Mouse (Mus musculus): ENCODE measurements at regions not wholly inside any gene's neighbourhood (a gene's known extent, or its start where the extent isn't known, plus 50 kb on each side); places are given as distances from the start of the nearest gene placed in this dataset.

GRCm38 (mm10) chr16:95839512-95840253 is 137.8 kb downstream of the Ets2 start:
- H3K9ac ChIP-seq: no peak overlapping the region
- no peak overlapping the region for H3K4me3 ChIP-seq
- H3K9me3 ChIP-seq: 0 out of 2 replicates have a peak, but pooled peaks cover 7% of the 10 kb centered on the region
- peaks cover 7% of the 10 kb centered on the region for H3K4me1 ChIP-seq
- H3K36me3 ChIP-seq: no peaks in the 10 kb centered on the region
- WGBS: 77% methylated on average over 5 of the region's 5 CpGs
- H3K27ac ChIP-seq (replicated peaks): no peak overlapping the region
- H3K27me3 ChIP-seq (replicated peaks): no peaks in the 10 kb centered on the region
- no peak overlapping the region for H3K4me2 ChIP-seq
- ATAC-seq (ENCODE audit: extremely low read depth, insufficient number of reproducible peaks, low FRiP score, low TSS enrichment): no peak

GRCm38 (mm10) chr16:95838886-95839430 is 137.1 kb downstream of the Ets2 start:
- Histone ChIP-seq H3K36me3 (no peaks in the 10 kb centered on the region), H3K4me2 (no peak overlapping the region), H3K4me1 (peaks cover 7% of the 10 kb centered on the region), H3K4me3 (no peak overlapping the region), H3K27ac (replicated peaks) (no peak overlapping the region), H3K9ac (no peak overlapping the region), H3K27me3 (replicated peaks) (no peaks in the 10 kb centered on the region), H3K9me3 (0 out of 2 replicates have a peak, but pooled peaks cover 7% of the 10 kb centered on the region)
- 13% methylated on average over 1 of the region's 1 CpGs for WGBS
- no peak for ATAC-seq (ENCODE audit: extremely low read depth, insufficient number of reproducible peaks, low FRiP score, low TSS enrichment)

GRCm38 (mm10) chr16:95838478-95838846 is 136.6 kb downstream of the Ets2 start:
- 0 out of 2 replicates have a peak, but pooled peaks cover 5% of the 10 kb centered on the region for H3K9me3 ChIP-seq
- no peak overlapping the region for H3K4me2 ChIP-seq
- H3K36me3 ChIP-seq: no peaks in the 10 kb centered on the region
- no peak overlapping the region for H3K27ac ChIP-seq (replicated peaks)
- no peak for ATAC-seq (ENCODE audit: extremely low read depth, insufficient number of reproducible peaks, low FRiP score, low TSS enrichment)
- no peak overlapping the region for H3K9ac ChIP-seq
- H3K27me3 ChIP-seq (replicated peaks): no peaks in the 10 kb centered on the region
- WGBS: 88% methylated on average over 3 of the region's 3 CpGs
- peaks cover 7% of the 10 kb centered on the region for H3K4me1 ChIP-seq
- H3K4me3 ChIP-seq: no peak overlapping the region

GRCm38 (mm10) chr16:95837723-95838477 is 136.0 kb downstream of the Ets2 start:
- no peak for ATAC-seq (ENCODE audit: extremely low read depth, insufficient number of reproducible peaks, low FRiP score, low TSS enrichment)
- Histone ChIP-seq H3K4me3 (no peak overlapping the region), H3K36me3 (no peaks in the 10 kb centered on the region), H3K27me3 (replicated peaks) (no peaks in the 10 kb centered on the region), H3K4me2 (no peak overlapping the region), H3K9ac (no peak overlapping the region), H3K4me1 (peaks cover 10% of the 10 kb centered on the region), H3K27ac (replicated peaks) (no peak overlapping the region), H3K9me3 (no peaks in the 10 kb centered on the region)
- 70% methylated on average over 5 of the region's 5 CpGs for WGBS

- Histone ChIP-seq H3K27me3 (replicated peaks) (no peaks in the 10 kb centered on the region), H3K9ac (no peak overlapping the region), H3K4me2 (no peak overlapping the region), H3K4me3 (no peak overlapping the region), H3K36me3 (no peaks in the 10 kb centered on the region), H3K27ac (replicated peaks) (no peak overlapping the region), H3K9me3 (no peaks in the 10 kb centered on the region), H3K4me1 (peaks cover 30% of the 10 kb centered on the region)
- ATAC-seq (ENCODE audit: extremely low read depth, insufficient number of reproducible peaks, low FRiP score, low TSS enrichment): no peak
- WGBS: 76% methylated on average over 1 of the region's 1 CpGs
Observed at GRCm38 (mm10) chr16:95835941-95836340, 134.1 kb downstream of the Ets2 start.

GRCm38 (mm10) chr16:95834556-95835288 is 132.8 kb downstream of the Ets2 start:
- ATAC-seq (ENCODE audit: extremely low read depth, insufficient number of reproducible peaks, low FRiP score, low TSS enrichment): no peak
- Histone ChIP-seq H3K27ac (replicated peaks) (no peak overlapping the region), H3K36me3 (no peaks in the 10 kb centered on the region), H3K27me3 (replicated peaks) (no peaks in the 10 kb centered on the region), H3K9me3 (no peaks in the 10 kb centered on the region), H3K9ac (no peak overlapping the region), H3K4me2 (no peak overlapping the region), H3K4me3 (no peak overlapping the region), H3K4me1 (peaks cover 31% of the 10 kb centered on the region)
- 68% methylated on average over 11 of the region's 11 CpGs for WGBS

- H3K4me1 ChIP-seq: peaks cover 26% of the 10 kb centered on the region
- no peaks in the 10 kb centered on the region for H3K9me3 ChIP-seq
- no peak overlapping the region for H3K4me2 ChIP-seq
- WGBS: 78% methylated on average over 10 of the region's 10 CpGs
- no peak overlapping the region for H3K9ac ChIP-seq
- H3K36me3 ChIP-seq: no peaks in the 10 kb centered on the region
- ATAC-seq (ENCODE audit: extremely low read depth, insufficient number of reproducible peaks, low FRiP score, low TSS enrichment): no peak
- H3K4me3 ChIP-seq: no peak overlapping the region
- no peaks in the 10 kb centered on the region for H3K27me3 ChIP-seq (replicated peaks)
- peak overlapping the region; percentile 82 for H3K27ac ChIP-seq (replicated peaks)
Observed at GRCm38 (mm10) chr16:95833455-95833854, 131.6 kb downstream of the Ets2 start.

GRCm38 (mm10) chr16:95832346-95832739 is 130.5 kb downstream of the Ets2 start:
- Histone ChIP-seq H3K36me3 (no peaks in the 10 kb centered on the region), H3K9ac (no peak overlapping the region), H3K4me3 (no peak overlapping the region), H3K27me3 (replicated peaks) (no peaks in the 10 kb centered on the region), H3K9me3 (no peaks in the 10 kb centered on the region), H3K27ac (replicated peaks) (peak overlapping the region; percentile 82), H3K4me2 (no peak overlapping the region), H3K4me1 (peaks cover 26% of the 10 kb centered on the region)
- 67% methylated on average over 9 of the region's 9 CpGs for WGBS
- ATAC-seq (ENCODE audit: extremely low read depth, insufficient number of reproducible peaks, low FRiP score, low TSS enrichment): no peak

- no peak overlapping the region for H3K4me2 ChIP-seq
- no peaks in the 10 kb centered on the region for H3K27me3 ChIP-seq (replicated peaks)
- peak overlapping the region; percentile 82 for H3K27ac ChIP-seq (replicated peaks)
- H3K4me1 ChIP-seq: peaks cover 26% of the 10 kb centered on the region
- H3K9me3 ChIP-seq: no peaks in the 10 kb centered on the region
- whole genome bisulfite sequencing: 24% methylated on average over 11 of the region's 11 CpGs
- H3K4me3 ChIP-seq: no peak overlapping the region
- ATAC-seq (ENCODE audit: extremely low read depth, insufficient number of reproducible peaks, low FRiP score, low TSS enrichment): peak; percentile 35; the same call in 1 of the 2 replicates
- no peaks in the 10 kb centered on the region for H3K36me3 ChIP-seq
- H3K9ac ChIP-seq: 0 out of 2 replicates have a peak overlapping the region, but pooled peaks have one; percentile 15
Observed at GRCm38 (mm10) chr16:95831566-95832345, 129.9 kb downstream of the Ets2 start.

GRCm38 (mm10) chr16:95827402-95827737 is 125.5 kb downstream of the Ets2 start:
- Histone ChIP-seq H3K27ac (replicated peaks) (no peak overlapping the region), H3K9me3 (no peaks in the 10 kb centered on the region), H3K27me3 (replicated peaks) (no peaks in the 10 kb centered on the region), H3K36me3 (no peaks in the 10 kb centered on the region), H3K4me1 (peaks cover 51% of the 10 kb centered on the region), H3K4me3 (no peak overlapping the region), H3K4me2 (no peak overlapping the region), H3K9ac (no peak overlapping the region)
- ATAC-seq (ENCODE audit: extremely low read depth, insufficient number of reproducible peaks, low FRiP score, low TSS enrichment): no peak
- WGBS: 55% methylated on average over 6 of the region's 6 CpGs

All from heart, embryonic 13.5 days (tissue).